Mouse (Mus musculus) myocyte (in vitro differentiated cells): Measurements from ENCODE around the gene Tmem62.

Source experiments
- CEBPB ChIP-seq: IDR thresholded peaks from 2 replicates; pipeline ENCODE4 v1.6.1; 2011; ENCODE audit warnings: mild to moderate bottlenecking, moderate library complexity; ENCODE audit not compliant: poor library complexity, insufficient read depth, severe bottlenecking
- MAX ChIP-seq: IDR thresholded peaks from one replicate; pipeline ENCODE4 v1.6.1; 2011; ENCODE audit warnings: low read depth, mild to moderate bottlenecking, control low read depth
- MYOD1 ChIP-seq, 3 experiments: IDR thresholded peaks; one replicate each; pipeline ENCODE4 v1.6.1; 2011; ENCODE audit warnings: control low read depth in 2 of 3, low read depth in 2 of 3, mild to moderate bottlenecking in 2 of 3, moderate library complexity in 1 of 3; ENCODE audit not compliant: insufficient read length in 2 of 3, control insufficient read depth in 1 of 3
- MYOG ChIP-seq, 3 experiments: IDR thresholded peaks; one replicate each; pipeline ENCODE4 v1.6.1; 2011; ENCODE audit warnings: control low read depth in 2 of 3, low read depth in 2 of 3, mild to moderate bottlenecking in 2 of 3; ENCODE audit not compliant: insufficient read length in 2 of 3, control insufficient read depth in 1 of 3, insufficient read depth in 1 of 3
- POLR2A ChIP-seq: IDR thresholded peaks from one replicate; pipeline ENCODE4 v1.6.1; 2011; ENCODE audit warnings: low read depth, mild to moderate bottlenecking, control low read depth, moderate library complexity; ENCODE audit not compliant: insufficient read length
- POLR2AphosphoS2 ChIP-seq: IDR thresholded peaks from one replicate; pipeline ENCODE4 v1.6.1; 2011; ENCODE audit warnings: low read depth, control low read depth; ENCODE audit not compliant: insufficient read length
- REST ChIP-seq: IDR thresholded peaks from one replicate; pipeline ENCODE4 v1.6.1; 2011; ENCODE audit warnings: mild to moderate bottlenecking, control low read depth, moderate library complexity; ENCODE audit not compliant: insufficient read depth, insufficient read length
- TCF12 ChIP-seq: IDR thresholded peaks from one replicate; pipeline ENCODE4 v1.6.1; 2011; ENCODE audit warnings: mild to moderate bottlenecking, control low read depth; ENCODE audit not compliant: poor library complexity, insufficient read depth, severe bottlenecking
- TCF3 ChIP-seq: IDR thresholded peaks from one replicate; pipeline ENCODE4 v1.6.1; 2011; ENCODE audit warnings: low read depth, control low read depth; ENCODE audit not compliant: insufficient read length
- USF1 ChIP-seq: IDR thresholded peaks from one replicate; pipeline ENCODE4 v1.6.1; 2011; ENCODE audit warnings: low read depth, mild to moderate bottlenecking, control low read depth, moderate library complexity

DNA sequence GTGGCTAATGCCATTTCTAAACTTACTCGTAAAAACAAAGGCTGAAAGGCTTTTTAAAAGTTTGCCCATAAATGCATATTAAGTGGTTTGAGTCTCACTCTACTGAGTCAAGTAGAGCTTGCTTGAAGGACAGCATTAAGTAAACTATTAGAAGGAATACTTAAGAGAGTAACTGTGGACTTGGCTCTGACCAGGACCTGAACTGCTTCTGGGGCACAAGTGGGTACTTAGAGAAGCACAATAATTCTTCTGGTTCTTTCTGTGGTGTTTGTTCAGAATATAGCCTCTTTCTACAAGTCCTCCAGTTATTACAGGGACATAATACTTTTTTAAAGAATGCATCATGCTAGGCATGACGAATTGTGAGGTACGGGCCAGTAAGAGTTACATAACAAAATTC, 11.3 kb upstream of the Tmem62 start:
- TF ChIP-seq USF1 (no peak), POLR2A (no peak), TCF3 (no peak), POLR2AphosphoS2 (no peak), MAX (no peak), CEBPB (no peak), REST (no peak), TCF12 (no peak), MYOD1 (IDR thresholded peaks at IDR 0.05; ENCODE audit: control insufficient read depth in 1 of 3, insufficient read length in 2 of 3, low read depth in 2 of 3) (no peak), MYOG (IDR thresholded peaks at IDR 0.05; ENCODE audit: control insufficient read depth in 1 of 3, insufficient read depth in 1 of 3, insufficient read length in 2 of 3, low read depth in 2 of 3) (no peak)
